Mouse (Mus musculus) bone marrow, adult 2 months (tissue): ENCODE results near the gene Arhgef3.

Experiments
- CTCF ChIP-seq: fragments of 200-500 bp; IDR thresholded peaks from 2 replicates; pipeline ENCODE4 v1.5.1; 2011; ENCODE audit warnings: low read length, control low read depth; ENCODE audit not compliant: control insufficient read depth, insufficient read depth
- POLR2A ChIP-seq: fragments of 200-500 bp; IDR thresholded peaks from 2 replicates; pipeline ENCODE4 v1.6.1; 2011; ENCODE audit warnings: low read depth, mild to moderate bottlenecking, control low read depth, low read length, borderline replicate concordance; ENCODE audit not compliant: control insufficient read depth

- TF ChIP-seq CTCF = no peak
- TF ChIP-seq POLR2A = no peak
Observed at GRCm38 (mm10) chr14:27219668-27220067, 105.0 kb downstream of the Arhgef3 start.
